Mouse (Mus musculus) myocyte (in vitro differentiated cells): ENCODE data around the gene Aff3. TPM values are rescaled to one million over a fixed set of nuclear protein-coding genes. Genes with fewer than 3 reads are reported as not detected.

Experiments used
- H3K27me3 ChIP-seq: one replicate; pipeline ENCODE4 v1.6.1; 2011; ENCODE audit not compliant: control insufficient read depth, insufficient read depth, insufficient read length
- H3K36me3 ChIP-seq: one replicate; pipeline ENCODE4 v1.6.1; 2011; ENCODE audit not compliant: control insufficient read depth, insufficient read depth
- H3K4me2 ChIP-seq: one replicate; pipeline ENCODE4 v1.6.1; 2011; ENCODE audit warnings: low read depth, control low read depth
- H3K4me3 ChIP-seq: one replicate; pipeline ENCODE4 v1.5.1; 2011; ENCODE audit warnings: mild to moderate bottlenecking, control low read depth, moderate library complexity
- H3K79me2 ChIP-seq: one replicate; pipeline ENCODE4 v1.6.1; 2011; ENCODE audit not compliant: control insufficient read depth, insufficient read depth
- H3ac ChIP-seq: one replicate; pipeline ENCODE4 v1.6.1; 2011; ENCODE audit not compliant: control insufficient read depth, insufficient read length
- CEBPB ChIP-seq: IDR thresholded peaks from 2 replicates; pipeline ENCODE4 v1.6.1; 2011; ENCODE audit warnings: mild to moderate bottlenecking, moderate library complexity; ENCODE audit not compliant: poor library complexity, insufficient read depth, severe bottlenecking
- E2F4 ChIP-seq: IDR thresholded peaks from one replicate; pipeline ENCODE4 v1.6.1; 2011; ENCODE audit warnings: mild to moderate bottlenecking, control low read depth, moderate library complexity; ENCODE audit not compliant: insufficient read depth
- MAX ChIP-seq: IDR thresholded peaks from one replicate; pipeline ENCODE4 v1.6.1; 2011; ENCODE audit warnings: low read depth, mild to moderate bottlenecking, control low read depth
- MYOD1 ChIP-seq, 3 experiments: IDR thresholded peaks; one replicate each; pipeline ENCODE4 v1.6.1; 2011; ENCODE audit warnings: control low read depth in 2 of 3, low read depth in 2 of 3, mild to moderate bottlenecking in 2 of 3, moderate library complexity in 1 of 3; ENCODE audit not compliant: insufficient read length in 2 of 3, control insufficient read depth in 1 of 3
- MYOG ChIP-seq, 3 experiments: IDR thresholded peaks; one replicate each; pipeline ENCODE4 v1.6.1; 2011; ENCODE audit warnings: control low read depth in 2 of 3, low read depth in 2 of 3, mild to moderate bottlenecking in 2 of 3; ENCODE audit not compliant: insufficient read length in 2 of 3, control insufficient read depth in 1 of 3, insufficient read depth in 1 of 3
- POLR2A ChIP-seq: IDR thresholded peaks from one replicate; pipeline ENCODE4 v1.6.1; 2011; ENCODE audit warnings: low read depth, mild to moderate bottlenecking, control low read depth, moderate library complexity; ENCODE audit not compliant: insufficient read length
- POLR2AphosphoS2 ChIP-seq: IDR thresholded peaks from one replicate; pipeline ENCODE4 v1.6.1; 2011; ENCODE audit warnings: low read depth, control low read depth; ENCODE audit not compliant: insufficient read length
- REST ChIP-seq: IDR thresholded peaks from one replicate; pipeline ENCODE4 v1.6.1; 2011; ENCODE audit warnings: mild to moderate bottlenecking, control low read depth, moderate library complexity; ENCODE audit not compliant: insufficient read depth, insufficient read length
- SRF ChIP-seq: IDR thresholded peaks from one replicate; pipeline ENCODE4 v1.6.1; 2011; ENCODE audit warnings: low read depth; ENCODE audit not compliant: control insufficient read depth, insufficient read length
- TCF12 ChIP-seq: IDR thresholded peaks from one replicate; pipeline ENCODE4 v1.6.1; 2011; ENCODE audit warnings: mild to moderate bottlenecking, control low read depth; ENCODE audit not compliant: poor library complexity, insufficient read depth, severe bottlenecking
- TCF3 ChIP-seq: IDR thresholded peaks from one replicate; pipeline ENCODE4 v1.6.1; 2011; ENCODE audit warnings: low read depth, control low read depth; ENCODE audit not compliant: insufficient read length
- USF1 ChIP-seq: IDR thresholded peaks from one replicate; pipeline ENCODE4 v1.6.1; 2011; ENCODE audit warnings: low read depth, mild to moderate bottlenecking, control low read depth, moderate library complexity
- polyA plus RNA-seq: library from polyadenylated mRNA; unstranded; fragments of >200 nt; fragmentation: generic; extraction: Trizol; gene quantifications from one replicate; pipeline ENCODE4 v1.2.1, GENCODE M21; 2012; ENCODE audit warnings: missing spikeins

Gene Aff3
- polyA plus RNA-seq, 1 experiment: not detected

DNA sequence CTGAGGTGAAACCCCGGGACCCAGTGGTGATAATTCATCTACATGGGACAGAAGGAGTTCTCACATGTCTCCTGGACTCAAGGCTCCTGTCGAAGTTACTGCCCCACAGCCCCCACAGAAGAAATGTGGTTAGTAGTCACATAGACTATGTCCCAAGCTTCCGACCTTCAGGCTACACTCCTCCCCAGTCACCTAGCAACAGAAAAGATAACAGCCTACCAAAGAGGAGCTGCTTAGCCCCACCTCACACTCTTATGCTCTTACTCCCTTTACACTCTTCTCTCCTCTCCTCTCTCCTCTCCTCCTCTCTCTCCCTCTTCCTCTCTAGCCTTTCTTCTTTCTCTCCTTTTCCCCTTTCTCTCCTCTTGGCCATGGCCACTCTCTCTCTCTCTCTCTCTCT, 286.8 kb downstream of the Aff3 start:
- Histone ChIP-seq H3K36me3 (no peaks in the 10 kb centered on the region), H3K4me3 (no peak overlapping the region), H3ac (no peak overlapping the region), H3K27me3 (no peaks in the 10 kb centered on the region), H3K79me2 (no peaks in the 10 kb centered on the region), H3K4me2 (no peak overlapping the region)
- no peak for TF ChIP-seq SRF

DNA sequence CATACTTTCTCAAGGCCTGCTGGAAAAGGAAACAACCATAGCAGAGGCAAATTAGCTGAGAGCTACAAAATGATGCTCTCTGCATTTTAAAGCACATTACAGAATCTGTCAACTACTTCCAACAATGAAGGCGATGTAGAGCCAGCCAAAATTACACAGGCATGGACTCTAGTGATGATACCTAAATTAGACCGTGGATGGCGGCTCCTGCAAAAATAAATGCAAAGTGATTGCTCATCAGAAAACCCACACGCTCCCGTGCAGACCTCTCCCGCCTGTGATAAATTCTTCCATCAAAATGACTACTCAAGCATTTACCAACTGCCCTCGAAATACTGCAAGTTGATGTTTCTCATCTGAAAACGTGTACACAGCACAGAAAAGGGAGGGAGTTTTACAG, 295.6 kb downstream of the Aff3 start:
- no peaks in the 10 kb centered on the region for H3K27me3 ChIP-seq
- H3ac ChIP-seq: no peak overlapping the region
- no peak overlapping the region for H3K4me3 ChIP-seq
- no peak overlapping the region for H3K4me2 ChIP-seq
- TF ChIP-seq REST (no peak), POLR2A (no peak), MYOG (IDR thresholded peaks at IDR 0.05; ENCODE audit: control insufficient read depth in 1 of 3, insufficient read depth in 1 of 3, insufficient read length in 2 of 3, low read depth in 2 of 3) (no peak), MAX (no peak), USF1 (no peak), TCF12 (no peak), MYOD1 (IDR thresholded peaks at IDR 0.05; ENCODE audit: control insufficient read depth in 1 of 3, insufficient read length in 2 of 3, low read depth in 2 of 3) (no peak), SRF (no peak), TCF3 (no peak), E2F4 (no peak), CEBPB (no peak), POLR2AphosphoS2 (no peak)
- H3K36me3 ChIP-seq: no peaks in the 10 kb centered on the region
- H3K79me2 ChIP-seq: no peaks in the 10 kb centered on the region

DNA sequence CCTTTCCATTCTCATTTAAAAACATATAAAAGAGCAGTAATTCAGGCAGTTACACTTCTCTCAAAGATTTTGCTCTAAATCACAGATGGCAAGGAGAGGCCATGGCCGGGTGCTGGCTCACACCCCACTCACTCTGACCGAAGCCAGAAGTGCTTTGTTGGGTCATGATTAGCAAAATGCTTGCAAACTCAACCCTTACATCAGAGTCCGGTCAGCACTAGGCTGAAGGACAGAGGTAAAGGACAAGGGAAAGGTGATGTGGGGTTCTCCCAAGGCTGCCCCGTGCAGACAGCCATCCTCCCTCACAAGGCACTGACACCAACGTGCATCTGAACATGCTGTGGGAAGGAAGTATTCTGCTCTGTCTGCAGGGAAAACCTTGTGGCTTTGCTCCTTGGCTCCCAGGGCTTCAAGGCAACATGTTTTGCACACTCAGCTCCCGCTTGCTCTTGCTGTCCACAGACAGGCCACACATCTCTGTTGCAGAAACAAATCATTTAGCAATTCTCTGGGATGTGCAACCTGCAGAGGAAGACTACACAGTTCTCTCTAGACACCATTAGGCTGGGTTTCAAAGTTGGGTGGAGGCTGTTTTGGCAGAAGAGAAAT, 296.6 kb downstream of the Aff3 start:
- H3K36me3 ChIP-seq: no peaks in the 10 kb centered on the region
- H3K4me2 ChIP-seq: no peak overlapping the region
- no peak overlapping the region for H3K4me3 ChIP-seq
- H3K27me3 ChIP-seq: no peaks in the 10 kb centered on the region
- H3K79me2 ChIP-seq: no peaks in the 10 kb centered on the region
- no peak overlapping the region for H3ac ChIP-seq
- TF ChIP-seq MAX (no peak), TCF3 (no peak), USF1 (no peak), SRF (no peak), REST (no peak), MYOG (IDR thresholded peaks at IDR 0.05; ENCODE audit: control insufficient read depth in 1 of 3, insufficient read depth in 1 of 3, insufficient read length in 2 of 3, low read depth in 2 of 3) (no peak), TCF12 (no peak), MYOD1 (IDR thresholded peaks at IDR 0.05; ENCODE audit: control insufficient read depth in 1 of 3, insufficient read length in 2 of 3, low read depth in 2 of 3) (no peak), CEBPB (no peak), POLR2AphosphoS2 (no peak), POLR2A (no peak), E2F4 (no peak)

DNA sequence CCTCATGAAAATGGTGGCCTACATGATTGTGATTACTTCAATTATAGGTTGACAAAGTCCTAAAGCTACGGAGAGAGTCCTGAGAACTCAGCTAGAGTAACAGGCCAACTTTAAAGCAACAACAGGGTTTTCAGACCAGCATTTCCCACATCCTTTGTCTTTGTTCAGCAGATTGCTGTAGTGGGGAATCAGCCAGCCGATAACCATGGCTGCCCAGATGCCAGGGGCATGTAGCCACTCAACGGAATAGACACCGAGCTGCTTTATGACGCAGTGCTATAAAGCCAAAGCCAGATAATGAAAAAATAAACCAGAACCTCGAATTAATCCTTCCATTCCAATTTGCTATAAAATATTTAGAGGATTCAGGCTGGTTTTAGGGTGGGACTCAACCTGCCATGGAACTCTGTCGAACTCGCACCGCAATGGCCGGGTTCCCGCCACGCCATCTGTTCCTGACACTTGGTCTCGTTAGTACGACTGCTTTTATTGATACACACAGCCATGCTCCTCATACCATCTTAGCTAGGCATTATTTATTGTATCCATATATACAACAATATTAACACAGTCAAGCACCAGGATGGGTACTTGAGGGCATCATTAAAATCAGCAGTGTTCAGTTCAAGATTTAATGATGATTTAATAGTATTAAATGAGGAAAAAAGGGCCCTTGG, 297.2 kb downstream of the Aff3 start:
- no peaks in the 10 kb centered on the region for H3K36me3 ChIP-seq
- no peak overlapping the region for H3K4me3 ChIP-seq
- TF ChIP-seq E2F4 (no peak), MYOD1 (IDR thresholded peaks at IDR 0.05; ENCODE audit: control insufficient read depth in 1 of 3, insufficient read length in 2 of 3, low read depth in 2 of 3) (no peak), SRF (no peak), REST (no peak), TCF12 (no peak), CEBPB (no peak), TCF3 (no peak), USF1 (no peak), POLR2A (no peak)
- no peaks in the 10 kb centered on the region for H3K27me3 ChIP-seq
- H3K79me2 ChIP-seq: no peaks in the 10 kb centered on the region
- no peak overlapping the region for H3K4me2 ChIP-seq
- H3ac ChIP-seq: no peak overlapping the region

DNA sequence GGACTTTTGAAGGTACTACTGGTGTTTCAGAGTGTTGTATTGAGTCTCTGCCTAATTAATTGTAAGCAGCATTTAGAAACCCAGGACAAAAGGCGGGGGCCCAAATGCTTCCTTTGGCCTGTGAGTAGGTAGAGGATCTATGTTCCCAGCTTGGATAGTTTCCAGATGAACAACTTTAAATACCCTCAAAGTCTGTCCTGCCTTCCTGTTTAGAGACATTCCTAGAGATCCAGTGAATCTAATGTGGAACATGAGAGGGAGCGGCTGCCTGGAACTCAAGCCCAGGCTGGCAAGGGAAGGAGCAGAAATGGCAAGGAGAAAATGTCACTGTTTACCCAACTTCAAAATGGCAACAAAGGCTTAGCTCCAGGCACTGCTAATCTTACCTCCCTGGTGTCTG, 300.9 kb downstream of the Aff3 start:
- no peak overlapping the region for H3ac ChIP-seq
- no peaks in the 10 kb centered on the region for H3K27me3 ChIP-seq
- H3K4me3 ChIP-seq: no peak overlapping the region
- no peak for TF ChIP-seq SRF
- no peak for TF ChIP-seq MAX
- no peaks in the 10 kb centered on the region for H3K36me3 ChIP-seq
- no peaks in the 10 kb centered on the region for H3K79me2 ChIP-seq
- no peak overlapping the region for H3K4me2 ChIP-seq
